Mouse (Mus musculus): ENCODE data around the gene Med22. TPM values are rescaled to one million over a fixed set of nuclear protein-coding genes. Genes with fewer than 3 reads are reported as not detected.

Gene Med22
- polyA plus RNA-seq, 1 experiment from 2014 or later = 30.7 TPM

GRCm38 (mm10) chr2:26870666-26871065 lies 39.8 kb downstream of the Med22 start:
- no peak for DNase-seq (ENCODE audit: low spot score)

GRCm38 (mm10) chr2:26864879-26865278 lies 45.6 kb downstream of the Med22 start, which contains the start of gene Abo:
Gene Abo, minus strand, starts transcription at chr2:26864979.
- no peak for DNase-seq (ENCODE audit: low spot score)

GRCm38 (mm10) chr2:26862856-26863255 lies 47.6 kb downstream of the Med22 start:
- no peak for DNase-seq (ENCODE audit: low spot score)

Other genes with a start within 250 kb of the Med22 start
- 2.2 and 3.9 TPM in 2 replicates for gene Lcn4, start 239.4 kb downstream of the Med22 start, polyA plus RNA-seq (2015; fragmentation: Nextera tagmentation; extraction: Ambion mirVana)
- not detected in 2 replicates for gene Abo, start 45.7 kb downstream of the Med22 start, polyA plus RNA-seq (2015; fragmentation: Nextera tagmentation; extraction: Ambion mirVana)
- gene Surf6, start 7.8 kb downstream of the Med22 start, polyA plus RNA-seq (2015; fragmentation: Nextera tagmentation; extraction: Ambion mirVana) = 31.4 and 31.6 TPM in 2 replicates
- 763 and 778 TPM in 2 replicates for gene Rpl7a, start 87 bp upstream of the Med22 start, polyA plus RNA-seq (2015; fragmentation: Nextera tagmentation; extraction: Ambion mirVana)
- gene Surf2, start 5.7 kb upstream of the Med22 start, polyA plus RNA-seq (2015; fragmentation: Nextera tagmentation; extraction: Ambion mirVana) = 46.7 and 48.3 TPM in 2 replicates
- gene Surf1, start 5.9 kb upstream of the Med22 start, polyA plus RNA-seq (2015; fragmentation: Nextera tagmentation; extraction: Ambion mirVana) = 76.9 and 78.2 TPM in 2 replicates
- 168 and 172 TPM in 2 replicates for gene Surf4, start 23.3 kb upstream of the Med22 start, polyA plus RNA-seq (2015; fragmentation: Nextera tagmentation; extraction: Ambion mirVana)
- 0.53 and 0.57 TPM in 2 replicates for gene Stkld1, start 23.4 kb upstream of the Med22 start, polyA plus RNA-seq (2015; fragmentation: Nextera tagmentation; extraction: Ambion mirVana)
- 55.9 and 56.2 TPM in 2 replicates for gene Rexo4, start 53.7 kb upstream of the Med22 start, polyA plus RNA-seq (2015; fragmentation: Nextera tagmentation; extraction: Ambion mirVana)
- gene Adamts13, start 62.7 kb upstream of the Med22 start, polyA plus RNA-seq (2015; fragmentation: Nextera tagmentation; extraction: Ambion mirVana) = 0.14 and 0.25 TPM in 2 replicates
- gene Cacfd1, start 99.2 kb upstream of the Med22 start, polyA plus RNA-seq (2015; fragmentation: Nextera tagmentation; extraction: Ambion mirVana) = 33.4 and 37.3 TPM in 2 replicates
- gene Slc2a6, start 117.3 kb upstream of the Med22 start, polyA plus RNA-seq (2015; fragmentation: Nextera tagmentation; extraction: Ambion mirVana) = 2.6 and 3.1 TPM in 2 replicates
- gene Mymk, start 161.5 kb upstream of the Med22 start, polyA plus RNA-seq (2015; fragmentation: Nextera tagmentation; extraction: Ambion mirVana) = 1.1 and 1.3 TPM in 2 replicates
- gene Adamtsl2, start 168.7 kb upstream of the Med22 start, polyA plus RNA-seq (2015; fragmentation: Nextera tagmentation; extraction: Ambion mirVana) = 2.0 and 2.1 TPM in 2 replicates
- gene Fam163b, start 231.8 kb upstream of the Med22 start, polyA plus RNA-seq (2015; fragmentation: Nextera tagmentation; extraction: Ambion mirVana) = 1.2 and 1.4 TPM in 2 replicates